Mouse (Mus musculus) cortical plate, adult 2 months (tissue): Measurements from ENCODE around the gene Tspear.

Source experiments
- CTCF ChIP-seq: fragments of 200-500 bp; IDR thresholded peaks from 2 replicates; pipeline ENCODE4 v1.5.1; 2011; ENCODE audit warnings: mild to moderate bottlenecking, control low read depth, low read length; ENCODE audit not compliant: insufficient read depth; ENCODE audit errors: extremely low read depth
- POLR2A ChIP-seq: fragments of 200-500 bp; IDR thresholded peaks from 2 replicates; pipeline ENCODE4 v1.6.1; 2011; ENCODE audit warnings: mild to moderate bottlenecking, low read length, control low read depth; ENCODE audit not compliant: insufficient read depth; ENCODE audit errors: extremely low read depth

- TF ChIP-seq POLR2A (no peak), CTCF (0 out of 2 replicates have a peak, but pooled peaks have one; percentile 19)
Observed at GRCm38 (mm10) chr10:77728280-77728679, 41.9 kb downstream of the Tspear start.
